Mouse (Mus musculus): ENCODE data around the gene Copz1.

GRCm38 (mm10) chr15:103255169-103255568, 17.3 kb upstream of the Copz1 start:
- no peak for TF ChIP-seq CTCF (conservative IDR thresholded peaks at IDR 0.05; ENCODE audit: low read length)
- no peak for TF ChIP-seq POU5F1 (IDR thresholded peaks at IDR 0.05; ENCODE audit: borderline replicate concordance, low read length)

All from E14TG2a.4 (cell line).